15 mouse cellular contexts compared by ENCODE assay signal in genomic region chr17:78676813-78677212, GRCm38 (mm10).
A peak's percentile ranks its signal among the peaks of the same experiment; 100 is the strongest.
DNase-seq lines count a peak whose midpoint lies in the region; ATAC-seq lines count a peak whose summit lies in the region.
"Had no signal": no experiment of that assay in that cellular context is flagged by ENCODE, and none has a peak within 500 bp of the region (broad histone marks: within the 10 kb centered on the region; RNA-seq: fewer than 3 reads in every experiment).

No protein-coding gene starts in this region.

- peaks cover 16 to 46% of the 10 kb centered on the region in 2 experiments for H3K4me1 ChIP-seq in heart, embryonic 14.5 days (ENCODE audit: control insufficient read depth in 2 of 2, insufficient read depth in 2 of 2, low read length in 2 of 2)
- H3K4me1 ChIP-seq in limb, embryonic 10.5 days: no peaks in the 10 kb centered on the region
- H3K4me1 ChIP-seq: forebrain, embryonic 12.5 days; midbrain, embryonic 12.5 days; neural tube, embryonic 15.5 days had no signal

- ATAC-seq in heart, embryonic 14.5 days (ENCODE audit: insufficient number of reproducible peaks, insufficient read depth, low FRiP score, low read depth): no peak
- ATAC-seq: hindbrain, postnatal 0 days had no signal

- H3K4me2 ChIP-seq in heart, embryonic 14.5 days (ENCODE audit: low read length): peak overlapping the region; percentile 34
- H3K4me2 ChIP-seq: forebrain, embryonic 12.5 days; midbrain, embryonic 12.5 days; neural tube, embryonic 15.5 days had no signal

- H3K27me3 ChIP-seq in heart, embryonic 14.5 days (ENCODE audit: control insufficient read depth, insufficient read depth, low read length): no peaks in the 10 kb centered on the region
- no peaks in the 10 kb centered on the region for H3K27me3 ChIP-seq in limb, embryonic 10.5 days (ENCODE audit: low read depth, poor library complexity, severe bottlenecking)
- H3K27me3 ChIP-seq: forebrain, embryonic 12.5 days; midbrain, embryonic 12.5 days; neural tube, embryonic 15.5 days had no signal

- H3K9me3 ChIP-seq in heart, embryonic 14.5 days (ENCODE audit: control insufficient read depth, low read length): no peaks in the 10 kb centered on the region
- H3K9me3 ChIP-seq in limb, embryonic 10.5 days (replicated peaks): no peaks in the 10 kb centered on the region
- H3K9me3 ChIP-seq: forebrain, embryonic 12.5 days; midbrain, embryonic 12.5 days; neural tube, embryonic 15.5 days had no signal

- DNase-seq in heart, postnatal 4 days: no peak
- peak; percentile 73 for DNase-seq in right cerebral cortex, adult 18-20 months
- DNase-seq in right cerebral cortex, postnatal 4 days: no peak
- peak; percentile 53 to 67 for DNase-seq in left cerebral cortex, postnatal 36 days (ENCODE audit: low spot score in 2 of 2)
- no peak for DNase-seq in kidney, adult 11 months
- no peak for DNase-seq in limb, embryonic 10.5 days (ENCODE audit: low spot score)
- DNase-seq: cerebellum, adult 18-20 months; heart, postnatal 10 days; lung, adult 2 months; lung, postnatal 4 days had no signal

- 33% methylated on average over 11 of the region's 11 CpGs for whole genome bisulfite sequencing in heart, embryonic 14.5 days
- WGBS in limb, embryonic 10.5 days: 86% methylated on average over 11 of the region's 11 CpGs

- no peak overlapping the region for H3K4me3 ChIP-seq in heart, embryonic 14.5 days (ENCODE audit: control insufficient read depth in 1 of 2, insufficient read depth in 1 of 2, low read depth in 1 of 2, low read length in 2 of 2)
- H3K4me3 ChIP-seq in limb, embryonic 10.5 days: no peak overlapping the region
- H3K4me3 ChIP-seq: forebrain, embryonic 12.5 days; midbrain, embryonic 12.5 days; neural tube, embryonic 15.5 days had no signal

- H3K36me3 ChIP-seq in heart, embryonic 14.5 days (ENCODE audit: control insufficient read depth, insufficient read depth, low read length): peaks cover 45% of the 10 kb centered on the region
- H3K36me3 ChIP-seq in limb, embryonic 10.5 days: peaks cover 16% of the 10 kb centered on the region

- intact Hi-C loops in left cerebral cortex, postnatal 36 days (cut with DNase I): no loop called here

- H3K9ac ChIP-seq in heart, embryonic 14.5 days (ENCODE audit: low read length): peak overlapping the region; percentile 45; the same call in 1 of the 2 replicates
- H3K9ac ChIP-seq: forebrain, embryonic 12.5 days; midbrain, embryonic 12.5 days; neural tube, embryonic 15.5 days had no signal

- peak overlapping the region; percentile 83 to 84 for H3K27ac ChIP-seq in heart, embryonic 14.5 days (replicated peaks in 1 of 2; ENCODE audit: control insufficient read depth in 1 of 2, insufficient read depth in 1 of 2, low read depth in 2 of 2, low read length in 2 of 2)
- no peak overlapping the region for H3K27ac ChIP-seq in limb, embryonic 10.5 days
- H3K27ac ChIP-seq: forebrain, embryonic 12.5 days; hindbrain, postnatal 0 days; midbrain, embryonic 12.5 days; neural tube, embryonic 15.5 days had no signal

Comparison
In these comparisons a context has a peak if more than half of its experiments do, and no peak if none do; other contexts are left out.
1. DNase-seq: peak in right cerebral cortex, adult 18-20 months (single experiment) and left cerebral cortex, postnatal 36 days (2 of 2); none in heart, postnatal 4 days (single experiment), right cerebral cortex, postnatal 4 days (single experiment), kidney, adult 11 months (single experiment) and limb, embryonic 10.5 days (single experiment).